Mouse (Mus musculus) midbrain, embryonic 15.5 days (tissue): ENCODE results near the gene Wdr70. TPM values are rescaled to one million over a fixed set of nuclear protein-coding genes. Genes with fewer than 3 reads are reported as not detected.

Source experiments
- ATAC-seq: fragments of 200-750 bp; cut with Nextera tagmentation; replicated peaks from 2 replicates; pipeline ENCODE4 v1.8.0; 2017; ENCODE audit warnings: moderate TSS enrichment
- H3K27ac ChIP-seq: fragments of 300-500 bp; sonication (generic); 2 replicates; pipeline ENCODE4 v1.5.1; 2015; ENCODE audit warnings: mild to moderate bottlenecking, inconsistent platforms
- H3K27me3 ChIP-seq: fragments of 300-500 bp; sonication (generic); replicated peaks from 2 replicates; pipeline ENCODE4 v1.6.1; 2015; ENCODE audit warnings: inconsistent platforms
- H3K36me3 ChIP-seq: fragments of 300-500 bp; sonication (generic); replicated peaks from 2 replicates; pipeline ENCODE4 v1.6.1; 2015; ENCODE audit warnings: inconsistent platforms
- H3K4me1 ChIP-seq: fragments of 300-500 bp; sonication (generic); 2 replicates; pipeline ENCODE4 v1.6.1; 2015; ENCODE audit warnings: inconsistent platforms
- H3K4me2 ChIP-seq: fragments of 300-500 bp; sonication (generic); 2 replicates; pipeline ENCODE4 v1.6.1; 2015; ENCODE audit warnings: inconsistent platforms, mild to moderate bottlenecking, moderate library complexity
- H3K4me3 ChIP-seq: fragments of 300-500 bp; sonication (generic); 2 replicates; pipeline ENCODE4 v1.5.1; 2015; ENCODE audit warnings: mild to moderate bottlenecking, inconsistent platforms
- H3K9ac ChIP-seq: fragments of 300-500 bp; sonication (generic); 2 replicates; pipeline ENCODE4 v1.6.1; 2015; ENCODE audit warnings: mild to moderate bottlenecking, inconsistent platforms
- H3K9me3 ChIP-seq: fragments of 300-500 bp; sonication (generic); 2 replicates; pipeline ENCODE4 v1.6.1; 2016; ENCODE audit warnings: inconsistent platforms
- WGBS: fragments of 180-500 bp; shearing (Covaris S2); methylation state at CpG from one replicate; pipeline ENCODE4 v1.1.7; 2015; ENCODE audit warnings: mixed read lengths; 5-methylcytosine and 5-hydroxymethylcytosine counted together
- polyA plus RNA-seq: library from polyadenylated mRNA; unstranded; fragments of >200 nt; fragmentation: Nextera tagmentation; extraction: Ambion mirVana; gene quantifications from 2 replicates; pipeline ENCODE4 v1.2.1, GENCODE M21; 2015

The Wdr70 gene
- polyA plus RNA-seq, 1 experiment from 2014 or later: 68.8 TPM

GRCm38 (mm10) chr15:7974368-7974767, 124.6 kb downstream of the Wdr70 start:
- no peak overlapping the region for H3K4me3 ChIP-seq
- no peaks in the 10 kb centered on the region for H3K27me3 ChIP-seq
- no peak overlapping the region for H3K9ac ChIP-seq
- H3K36me3 ChIP-seq: peaks cover 4% of the 10 kb centered on the region; the same call in 1 of the 2 replicates
- H3K4me1 ChIP-seq: no peaks in the 10 kb centered on the region
- no peak overlapping the region for H3K27ac ChIP-seq
- ATAC-seq: no peak
- H3K4me2 ChIP-seq: no peak overlapping the region
- 86% methylated on average over 8 of the region's 8 CpGs for WGBS
- no peaks in the 10 kb centered on the region for H3K9me3 ChIP-seq

GRCm38 (mm10) chr15:7972528-7972927, 126.5 kb downstream of the Wdr70 start:
- Histone ChIP-seq H3K27ac (no peak overlapping the region), H3K36me3 (peaks cover 4% of the 10 kb centered on the region; the same call in 1 of the 2 replicates), H3K9me3 (no peaks in the 10 kb centered on the region), H3K4me2 (no peak overlapping the region), H3K4me3 (no peak overlapping the region), H3K9ac (no peak overlapping the region), H3K27me3 (no peaks in the 10 kb centered on the region), H3K4me1 (no peaks in the 10 kb centered on the region)
- ATAC-seq: no peak
- 94% methylated on average over 5 of the region's 5 CpGs for whole genome bisulfite sequencing

GRCm38 (mm10) chr15:7962786-7963185, 136.2 kb downstream of the Wdr70 start:
- no peak overlapping the region for H3K27ac ChIP-seq
- no peak overlapping the region for H3K4me2 ChIP-seq
- no peaks in the 10 kb centered on the region for H3K4me1 ChIP-seq
- no peaks in the 10 kb centered on the region for H3K27me3 ChIP-seq
- no peaks in the 10 kb centered on the region for H3K9me3 ChIP-seq
- H3K4me3 ChIP-seq: no peak overlapping the region
- H3K36me3 ChIP-seq: no peaks in the 10 kb centered on the region
- no peak for ATAC-seq
- H3K9ac ChIP-seq: no peak overlapping the region
- WGBS: 90% methylated on average over 6 of the region's 6 CpGs

- no peaks in the 10 kb centered on the region for H3K9me3 ChIP-seq
- WGBS: 17% methylated on average over 2 of the region's 2 CpGs
- H3K4me2 ChIP-seq: no peak overlapping the region
- no peak for ATAC-seq
- H3K4me3 ChIP-seq: no peak overlapping the region
- no peaks in the 10 kb centered on the region for H3K4me1 ChIP-seq
- no peak overlapping the region for H3K9ac ChIP-seq
- no peaks in the 10 kb centered on the region for H3K27me3 ChIP-seq
- no peaks in the 10 kb centered on the region for H3K36me3 ChIP-seq
- H3K27ac ChIP-seq: no peak overlapping the region
These were observed 137.5 kb downstream of the Wdr70 start for GRCm38 (mm10) chr15:7961489-7961888.

- no peaks in the 10 kb centered on the region for H3K27me3 ChIP-seq
- no peak overlapping the region for H3K4me3 ChIP-seq
- no peak overlapping the region for H3K27ac ChIP-seq
- no peaks in the 10 kb centered on the region for H3K9me3 ChIP-seq
- ATAC-seq: no peak
- H3K36me3 ChIP-seq: no peaks in the 10 kb centered on the region
- WGBS: 85% methylated on average over 1 of the region's 1 CpGs
- H3K9ac ChIP-seq: no peak overlapping the region
- no peak overlapping the region for H3K4me2 ChIP-seq
- H3K4me1 ChIP-seq: no peaks in the 10 kb centered on the region
These were observed 142.1 kb downstream of the Wdr70 start for GRCm38 (mm10) chr15:7956899-7957298.

GRCm38 (mm10) chr15:7950561-7950960, 148.4 kb downstream of the Wdr70 start:
- Histone ChIP-seq H3K9ac (no peak overlapping the region), H3K27ac (no peak overlapping the region), H3K36me3 (no peaks in the 10 kb centered on the region), H3K4me1 (no peaks in the 10 kb centered on the region), H3K4me2 (no peak overlapping the region), H3K9me3 (no peaks in the 10 kb centered on the region), H3K27me3 (no peaks in the 10 kb centered on the region), H3K4me3 (no peak overlapping the region)
- no peak for ATAC-seq
- 96% methylated on average over 7 of the region's 7 CpGs for WGBS

GRCm38 (mm10) chr15:7941690-7942089, 157.3 kb downstream of the Wdr70 start:
- WGBS: 49% methylated on average over 3 of the region's 3 CpGs
- Histone ChIP-seq H3K4me2 (no peak overlapping the region), H3K36me3 (no peaks in the 10 kb centered on the region), H3K9me3 (no peaks in the 10 kb centered on the region), H3K4me3 (no peak overlapping the region), H3K27me3 (no peaks in the 10 kb centered on the region), H3K27ac (no peak overlapping the region), H3K9ac (no peak overlapping the region), H3K4me1 (no peaks in the 10 kb centered on the region)
- ATAC-seq: no peak

GRCm38 (mm10) chr15:7935571-7936165, 163.3 kb downstream of the Wdr70 start:
- peak; percentile 67; the same call in 1 of the 2 replicates for ATAC-seq
- Histone ChIP-seq H3K36me3 (no peaks in the 10 kb centered on the region), H3K27ac (no peak overlapping the region), H3K4me2 (no peak overlapping the region), H3K9me3 (no peaks in the 10 kb centered on the region), H3K4me3 (no peak overlapping the region), H3K9ac (no peak overlapping the region), H3K4me1 (peaks cover 2% of the 10 kb centered on the region; the same call in 1 of the 2 replicates), H3K27me3 (no peaks in the 10 kb centered on the region)
- 81% methylated on average over 7 of the region's 7 CpGs for WGBS

- Histone ChIP-seq H3K27me3 (no peaks in the 10 kb centered on the region), H3K4me1 (peaks cover 2% of the 10 kb centered on the region; the same call in 1 of the 2 replicates), H3K9ac (no peak overlapping the region), H3K27ac (no peak overlapping the region), H3K4me2 (no peak overlapping the region), H3K9me3 (no peaks in the 10 kb centered on the region), H3K4me3 (no peak overlapping the region), H3K36me3 (no peaks in the 10 kb centered on the region)
- 0 out of 2 replicates have a peak, but pooled peaks have one; percentile 11 for ATAC-seq
- WGBS: 65% methylated on average over 4 of the region's 4 CpGs
These were observed 164.4 kb downstream of the Wdr70 start for GRCm38 (mm10) chr15:7934580-7934979.

- Histone ChIP-seq H3K27ac (no peak overlapping the region), H3K4me2 (0 out of 2 replicates have a peak overlapping the region, but pooled peaks have one; percentile 8), H3K4me3 (no peak overlapping the region), H3K36me3 (no peaks in the 10 kb centered on the region), H3K9ac (no peak overlapping the region), H3K9me3 (no peaks in the 10 kb centered on the region), H3K4me1 (peaks cover 2% of the 10 kb centered on the region; the same call in 1 of the 2 replicates), H3K27me3 (no peaks in the 10 kb centered on the region)
- 57% methylated on average over 16 of the region's 16 CpGs for WGBS
- no peak; the same call in 1 of the 2 replicates for ATAC-seq
These were observed 164.9 kb downstream of the Wdr70 start for GRCm38 (mm10) chr15:7934105-7934504.

GRCm38 (mm10) chr15:7931605-7932008, 167.4 kb downstream of the Wdr70 start:
- ATAC-seq: no peak
- Histone ChIP-seq H3K4me2 (no peak overlapping the region), H3K4me1 (peaks cover 2% of the 10 kb centered on the region; the same call in 1 of the 2 replicates), H3K27ac (no peak overlapping the region), H3K36me3 (no peaks in the 10 kb centered on the region), H3K27me3 (no peaks in the 10 kb centered on the region), H3K9me3 (no peaks in the 10 kb centered on the region), H3K9ac (no peak overlapping the region), H3K4me3 (no peak overlapping the region)
- WGBS: 89% methylated on average over 8 of the region's 8 CpGs

- Histone ChIP-seq H3K4me2 (no peak overlapping the region), H3K36me3 (no peaks in the 10 kb centered on the region), H3K27me3 (no peaks in the 10 kb centered on the region), H3K27ac (no peak overlapping the region), H3K4me1 (no peaks in the 10 kb centered on the region), H3K9me3 (no peaks in the 10 kb centered on the region), H3K4me3 (no peak overlapping the region), H3K9ac (no peak overlapping the region)
- 93% methylated on average over 4 of the region's 4 CpGs for WGBS
- no peak for ATAC-seq
These were observed 173.6 kb downstream of the Wdr70 start for GRCm38 (mm10) chr15:7925382-7925781.

- Histone ChIP-seq H3K36me3 (0 out of 2 replicates have a peak, but pooled peaks cover 4% of the 10 kb centered on the region), H3K4me2 (no peak overlapping the region), H3K9me3 (no peaks in the 10 kb centered on the region), H3K9ac (no peak overlapping the region), H3K27me3 (no peaks in the 10 kb centered on the region), H3K27ac (no peak overlapping the region), H3K4me3 (no peak overlapping the region), H3K4me1 (no peaks in the 10 kb centered on the region)
- ATAC-seq: no peak
- 92% methylated on average over 4 of the region's 4 CpGs for WGBS
These were observed 175.7 kb downstream of the Wdr70 start for GRCm38 (mm10) chr15:7923281-7923680.
